Mouse (Mus musculus) kidney, adult 9 months (tissue): Measurements from ENCODE around the gene Plekha6.
A peak's percentile ranks its signal among the peaks of the same experiment; 100 is the strongest.

Source experiments
- DNase-seq: peaks from one replicate; pipeline ENCODE4 v3.0.0; 2022

Plekha6 gene

DNA sequence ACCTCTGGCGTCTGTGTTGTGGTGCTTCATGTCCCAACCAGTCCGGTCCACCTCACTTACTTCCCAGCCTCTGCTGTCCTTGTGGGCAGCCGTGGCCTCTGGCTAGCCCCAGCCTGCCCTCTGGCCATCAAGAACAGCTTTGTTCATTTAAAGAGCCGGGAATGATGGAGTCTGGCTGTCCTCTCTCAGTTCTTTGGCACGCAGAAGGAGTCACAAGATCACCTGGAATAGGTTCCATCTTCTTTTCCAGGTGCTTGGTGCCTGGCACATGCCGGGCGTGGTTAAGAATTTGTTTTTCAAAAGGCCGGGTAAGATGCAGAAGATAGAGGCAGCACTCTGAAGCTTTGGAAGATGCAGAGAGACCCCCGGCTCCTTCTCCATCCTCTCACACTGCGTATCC lies 51.7 kb downstream of the Plekha6 start:
- no peak for DNase-seq

DNA sequence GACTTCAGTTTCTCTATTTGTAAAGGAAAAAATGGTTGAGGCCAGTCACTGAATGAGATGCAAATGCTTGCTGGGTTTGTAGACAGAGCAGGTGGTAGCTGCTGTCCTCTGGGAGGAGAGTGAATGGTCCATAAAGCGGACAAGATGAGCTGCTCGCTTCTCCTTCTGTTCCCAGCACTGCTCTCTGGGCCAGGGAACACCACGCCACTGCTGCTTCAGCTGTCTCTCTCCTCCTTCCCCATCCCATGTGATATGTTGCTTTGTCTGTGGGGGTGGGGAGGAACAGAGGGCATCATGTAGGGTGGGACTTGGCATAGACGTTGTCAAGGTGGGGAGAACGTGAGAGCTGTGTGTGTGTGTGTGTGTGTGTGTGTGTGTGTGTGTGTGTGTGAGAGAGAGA lies 53.0 kb downstream of the Plekha6 start:
- no peak for DNase-seq

DNA sequence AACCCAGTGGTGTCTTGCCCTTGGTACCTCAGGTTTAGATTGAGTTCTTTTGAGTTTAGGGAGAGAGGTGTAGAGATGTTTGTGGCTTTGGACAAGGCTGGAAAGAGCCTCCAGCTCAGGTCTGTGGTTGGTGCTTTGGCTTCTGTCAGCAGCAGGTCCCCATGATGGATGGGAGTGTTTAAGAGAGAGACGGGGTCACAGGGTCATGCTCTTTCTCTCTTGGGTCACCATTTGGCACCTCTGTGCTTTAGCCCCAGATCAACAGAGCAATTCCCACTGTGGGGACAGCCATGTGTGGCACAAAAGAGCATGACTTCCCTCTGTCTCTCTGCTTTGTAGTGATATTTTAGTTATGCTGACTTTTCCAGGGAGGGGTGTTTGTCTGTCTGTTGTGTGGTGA lies 55.1 kb downstream of the Plekha6 start:
- no peak for DNase-seq

DNA sequence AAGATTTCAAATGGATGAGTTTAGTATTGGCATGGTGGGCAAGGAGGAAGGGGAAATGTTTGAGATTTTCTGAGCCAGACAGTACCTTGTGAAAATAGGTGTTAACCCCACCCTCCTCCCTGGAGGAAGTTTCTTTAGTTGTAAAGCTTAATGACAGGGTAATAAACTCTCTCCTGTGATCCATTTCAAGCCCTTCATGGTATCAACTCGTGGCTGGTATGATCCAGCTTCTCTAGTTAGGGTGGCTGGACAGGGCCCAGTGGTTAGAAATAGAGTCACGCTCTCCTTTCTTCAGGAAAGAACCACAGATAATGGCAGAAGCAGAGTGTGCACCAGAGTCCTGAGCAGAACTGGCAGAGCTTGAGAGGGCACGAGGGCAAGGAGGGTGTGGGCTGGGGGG lies 57.4 kb downstream of the Plekha6 start:
- no peak for DNase-seq

DNA sequence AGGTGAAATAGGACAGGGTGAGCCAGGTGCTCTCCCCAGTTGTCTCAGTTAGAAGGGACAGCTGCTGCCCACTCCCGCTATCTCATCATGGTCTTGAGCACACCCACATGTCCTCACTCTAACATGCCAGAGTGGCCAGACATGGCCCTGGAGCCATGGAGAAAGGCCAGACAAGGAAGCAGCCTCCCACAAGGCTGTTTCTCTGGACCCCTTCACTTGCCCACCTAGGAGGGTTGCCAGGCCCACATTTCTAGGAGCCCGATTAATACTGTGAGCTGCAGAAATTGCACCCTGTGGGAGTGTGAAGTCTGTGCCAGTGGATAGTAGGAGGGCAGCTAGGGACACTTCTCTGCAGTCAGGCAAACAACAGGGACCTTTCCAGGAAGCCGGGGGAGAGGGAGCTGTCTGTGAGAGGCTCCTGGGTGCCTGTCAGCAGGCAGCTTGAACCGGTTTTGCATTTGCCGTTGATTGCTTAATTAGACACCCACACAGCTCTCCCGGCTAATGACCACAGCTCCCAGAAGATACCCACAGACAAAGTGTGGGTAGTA lies 58.5 kb downstream of the Plekha6 start:
- no peak for DNase-seq

DNA sequence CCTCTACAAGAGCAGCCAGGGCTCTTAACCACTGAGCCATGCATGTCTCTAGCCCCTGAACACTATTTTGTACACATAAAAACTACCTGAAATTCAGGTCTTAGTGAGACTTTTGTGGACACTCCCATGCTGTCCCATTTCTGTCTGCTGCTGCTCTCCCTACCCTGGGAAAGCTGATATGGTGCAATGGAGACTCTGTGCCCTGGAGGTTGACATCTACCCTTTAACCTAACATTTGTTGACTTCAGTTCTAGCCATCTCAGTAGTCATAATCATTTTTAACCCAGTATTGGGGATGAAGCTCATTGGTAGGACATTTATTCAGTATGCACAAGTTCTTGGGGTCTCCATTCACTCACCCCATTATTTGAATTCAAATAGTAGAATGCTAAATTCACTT lies 60.7 kb downstream of the Plekha6 start:
- DNase-seq: no peak

DNA sequence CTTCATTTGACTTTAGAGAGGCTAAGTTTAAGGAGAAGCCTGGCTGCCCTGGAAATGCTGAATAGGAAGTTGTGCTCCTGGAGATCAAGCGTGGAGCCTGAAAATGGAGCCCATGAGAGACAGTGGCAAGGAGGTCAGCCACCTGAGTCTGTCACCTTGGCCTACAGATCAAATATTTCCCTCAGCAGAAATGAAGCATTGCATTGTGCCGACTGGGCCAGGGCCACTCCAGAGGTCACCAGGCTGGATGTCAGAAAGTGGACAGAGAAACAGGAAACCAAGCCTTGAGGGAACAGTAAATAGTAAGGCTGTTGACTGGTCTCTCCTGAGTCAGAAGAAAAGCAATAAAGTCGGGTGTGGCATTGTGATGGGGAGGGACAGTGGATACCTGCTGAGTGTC lies 61.1 kb downstream of the Plekha6 start:
- no peak for DNase-seq

DNA sequence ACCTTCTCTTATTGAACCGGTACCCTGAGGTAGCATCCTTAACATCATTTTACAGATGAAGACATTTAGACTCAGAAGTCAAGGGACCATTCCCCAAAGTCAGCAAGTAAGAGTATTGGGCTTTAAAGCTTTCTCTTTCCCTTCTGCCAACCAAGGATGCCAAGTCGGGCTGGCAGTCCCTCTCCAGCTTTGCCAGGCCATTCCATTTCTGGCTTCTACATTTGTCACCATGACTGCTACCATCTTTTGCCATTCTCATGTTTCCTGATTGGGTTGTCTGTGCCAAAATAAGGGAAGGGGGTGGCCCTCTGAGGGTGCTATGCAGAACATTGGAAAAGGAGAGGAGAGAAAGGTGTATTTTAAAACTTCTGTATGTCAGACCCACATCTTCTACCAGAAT lies 61.6 kb downstream of the Plekha6 start:
- DNase-seq: no peak

DNA sequence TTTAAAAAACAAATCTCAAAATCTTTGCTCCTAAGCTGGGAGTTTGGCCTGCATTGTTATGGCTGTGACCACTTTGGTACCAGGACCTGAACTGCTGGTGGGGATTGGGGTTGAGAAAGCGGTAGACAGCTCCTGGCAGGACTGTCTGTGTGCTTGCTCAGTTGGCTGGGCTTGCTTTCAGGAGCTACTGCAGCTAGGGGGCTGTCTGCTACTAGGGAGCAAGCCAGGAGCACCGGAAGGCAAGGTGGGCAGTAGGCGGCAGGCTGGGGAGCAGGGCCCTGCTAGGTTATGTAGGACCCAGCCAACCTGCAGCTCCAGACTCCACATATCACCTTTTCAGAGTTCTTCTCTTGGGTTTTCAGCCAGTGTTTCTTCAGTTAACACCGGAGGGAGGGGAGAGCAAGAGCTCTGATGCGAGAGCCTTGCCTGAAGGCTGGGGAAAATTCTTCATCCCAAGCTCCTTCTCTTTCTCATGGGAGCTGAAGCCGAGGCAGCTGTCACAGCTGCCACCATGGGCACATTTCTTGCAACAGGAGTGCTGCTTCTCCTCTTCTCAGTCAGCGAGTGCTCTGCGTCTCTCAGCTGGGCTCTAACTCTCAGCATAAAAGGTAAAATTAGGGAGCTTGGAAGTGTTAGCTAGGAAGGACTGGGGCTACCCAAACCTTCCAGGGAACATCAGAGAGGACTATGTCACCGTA lies 62.1 kb downstream of the Plekha6 start:
- DNase-seq: peak; percentile 71

DNA sequence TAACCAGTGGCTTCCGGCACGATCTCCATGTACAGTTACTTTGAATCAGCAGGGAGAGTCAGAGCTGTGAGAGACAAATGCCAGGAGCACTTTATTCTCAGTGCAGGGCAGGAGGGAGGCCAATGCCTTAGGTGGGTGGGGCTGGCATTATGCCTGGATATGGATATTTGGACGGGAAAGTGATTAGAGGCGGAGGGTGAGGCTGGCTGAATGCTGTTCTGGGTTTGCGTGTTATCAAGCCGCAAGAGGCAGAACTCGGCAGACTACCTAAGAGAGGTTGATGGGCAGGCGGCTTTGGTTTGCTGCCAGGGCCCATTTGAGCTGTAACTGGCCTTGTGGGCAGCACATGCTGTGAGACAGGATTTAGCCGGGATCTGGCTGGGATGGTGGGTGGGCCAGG lies 62.9 kb downstream of the Plekha6 start:
- peak; percentile 71 for DNase-seq

DNA sequence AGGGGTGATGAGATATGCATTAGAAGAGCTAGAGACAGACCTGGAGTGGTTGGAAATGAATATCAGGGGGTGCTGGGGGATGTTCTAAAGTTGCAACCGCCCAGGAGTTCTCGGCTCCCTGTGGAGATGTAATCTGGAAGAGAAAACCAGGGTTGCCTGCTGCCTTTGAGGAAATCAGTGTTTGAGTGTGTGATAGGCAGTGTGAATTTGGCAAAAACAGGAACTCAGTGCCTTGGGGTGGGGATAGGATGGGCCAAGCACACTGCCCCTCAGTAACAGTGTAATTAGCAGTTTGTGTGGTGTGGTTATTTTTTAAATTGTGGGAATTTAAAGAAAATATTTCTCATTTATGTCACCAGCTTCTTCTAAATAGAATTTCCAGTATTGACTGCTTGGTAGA lies 63.4 kb downstream of the Plekha6 start:
- no peak for DNase-seq

DNA sequence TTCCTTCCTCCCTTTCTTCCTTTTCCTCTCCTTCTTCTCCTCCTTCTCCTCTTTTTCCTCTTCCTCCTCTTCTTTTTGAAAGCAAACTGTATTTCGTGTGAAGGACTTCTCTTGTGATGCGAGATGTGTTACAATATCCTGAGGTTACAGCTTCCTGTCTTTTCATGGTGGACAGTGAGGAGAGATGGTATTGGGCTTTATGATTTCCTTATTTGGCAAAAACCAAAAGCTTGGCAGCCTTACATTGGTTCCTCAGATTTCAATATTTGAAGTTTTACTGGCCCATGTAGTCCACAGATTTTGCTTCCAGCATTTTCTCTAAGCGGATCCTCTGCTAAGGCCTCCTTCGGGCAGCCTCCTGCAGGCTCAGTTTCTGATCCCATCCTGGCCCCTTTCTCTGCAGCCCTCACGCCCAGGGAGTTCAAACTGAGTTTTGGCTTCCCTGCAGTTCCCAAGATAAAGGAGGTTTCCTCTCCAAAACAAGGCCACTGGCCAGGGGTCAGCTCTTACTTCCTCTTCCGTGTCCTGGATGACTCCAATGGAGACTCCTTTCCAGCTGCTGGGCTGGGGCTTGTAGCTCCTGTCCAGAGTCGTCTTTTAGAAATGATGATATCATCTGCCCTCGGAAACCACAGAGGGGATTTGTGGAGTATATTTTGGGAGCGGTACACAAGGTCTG lies 64.9 kb downstream of the Plekha6 start:
- DNase-seq: no peak

DNA sequence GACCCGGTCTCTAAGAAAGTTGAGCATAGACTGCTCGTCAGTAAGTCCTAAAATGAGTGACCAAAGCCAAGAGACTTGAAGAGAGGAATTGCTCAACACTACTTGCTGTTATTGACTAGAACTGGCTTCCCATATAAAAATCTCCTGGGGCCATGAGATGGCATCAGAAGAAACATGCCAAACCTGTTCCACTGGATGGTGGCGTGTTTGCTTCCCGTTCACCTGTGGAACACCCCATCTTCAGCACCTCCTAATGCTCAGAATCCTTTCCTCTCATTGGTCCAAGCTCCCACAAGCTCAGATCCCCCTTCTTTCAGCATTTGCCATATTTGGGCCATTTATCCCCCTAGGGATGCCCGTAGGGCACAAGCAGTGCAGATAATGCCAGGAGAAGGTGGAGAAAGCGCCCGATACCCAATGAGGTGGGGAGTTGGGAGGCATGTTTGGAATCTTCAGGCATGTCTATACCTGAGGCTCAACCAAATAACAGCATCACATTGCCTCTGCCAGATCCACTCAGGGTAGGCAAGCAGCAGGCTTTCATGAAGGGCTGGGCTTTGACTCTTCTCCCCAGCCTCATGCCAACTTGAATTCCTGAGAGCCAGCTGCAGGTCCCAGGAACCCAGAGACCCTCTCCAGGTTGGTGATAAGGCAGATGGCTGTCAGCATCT lies 67.6 kb downstream of the Plekha6 start:
- no peak for DNase-seq

DNA sequence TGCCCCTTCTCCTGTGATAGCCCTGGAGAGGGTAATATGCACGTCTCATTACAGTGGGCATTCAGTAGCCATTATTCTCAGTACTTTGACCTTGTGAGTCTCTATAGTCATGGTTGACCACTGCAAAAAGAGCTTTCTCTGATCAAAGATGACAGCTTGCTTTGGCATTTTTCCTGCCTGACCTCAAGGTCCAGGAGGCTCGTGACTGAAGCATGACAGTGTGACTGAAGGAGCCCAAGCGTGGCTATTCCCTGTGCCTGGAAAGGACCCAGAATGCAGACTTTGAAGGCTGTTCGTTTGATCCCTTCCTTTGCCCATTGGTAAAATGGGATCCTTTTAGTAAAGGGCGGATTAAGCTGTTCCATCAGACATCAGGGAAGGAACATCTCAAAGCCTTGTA lies 71.9 kb downstream of the Plekha6 start:
- peak; percentile 94 for DNase-seq

DNA sequence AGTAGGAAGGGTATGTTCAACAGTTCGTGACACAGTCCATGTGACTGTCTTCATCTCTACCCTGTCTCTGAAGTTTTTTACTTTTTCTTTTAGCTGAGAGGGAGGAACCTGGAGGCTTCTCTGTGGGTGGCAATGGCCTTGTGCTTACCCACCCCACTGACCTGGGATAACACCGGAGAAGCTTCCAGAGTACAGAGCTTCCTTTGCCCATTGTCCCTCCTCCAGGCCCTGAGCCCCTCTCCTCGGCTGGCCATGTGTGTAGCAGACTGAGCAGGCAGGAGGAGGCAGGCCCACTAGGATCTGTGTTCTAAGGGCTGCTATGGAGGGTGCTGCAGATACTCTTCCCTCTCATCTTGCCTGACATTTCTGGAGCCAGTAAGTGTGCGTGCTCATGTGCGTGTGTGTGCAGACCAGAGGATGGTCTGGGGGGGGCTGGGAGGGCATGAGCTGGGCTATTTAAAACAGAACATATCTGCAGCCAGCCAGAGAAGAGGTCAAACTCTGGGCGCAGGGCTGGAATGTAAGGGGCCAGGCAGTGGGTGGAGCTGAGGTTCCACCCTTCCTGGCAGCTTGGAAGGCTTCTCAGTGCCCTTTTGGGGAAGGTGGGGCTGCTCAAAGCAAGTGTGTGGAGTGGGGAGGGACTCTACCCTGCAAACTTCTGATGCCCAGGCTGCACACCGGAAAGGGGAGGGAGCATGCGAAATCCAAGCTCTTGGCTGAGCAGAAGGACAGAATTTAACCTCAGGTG lies 72.9 kb downstream of the Plekha6 start:
- DNase-seq: peak; percentile 90

DNA sequence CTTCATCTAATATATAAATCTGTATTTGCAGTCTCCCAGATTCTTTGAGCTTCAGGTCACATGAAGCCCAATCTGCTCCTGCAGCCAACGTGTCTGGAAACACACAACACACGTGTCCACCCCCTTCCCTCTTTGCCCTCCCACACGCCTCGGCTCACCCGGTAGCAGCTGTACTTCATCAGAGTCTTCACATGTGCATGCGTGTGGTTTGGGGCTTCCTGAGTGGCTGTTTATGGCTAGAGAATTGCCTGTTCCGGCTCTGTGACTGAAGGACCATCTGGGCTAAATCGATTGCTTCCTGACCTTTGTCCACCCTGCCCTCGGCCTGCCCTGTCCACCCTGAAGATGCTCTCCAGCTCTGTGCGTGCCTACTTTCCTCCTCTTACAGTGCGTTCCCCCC lies 73.7 kb downstream of the Plekha6 start:
- peak; percentile 81 for DNase-seq

DNA sequence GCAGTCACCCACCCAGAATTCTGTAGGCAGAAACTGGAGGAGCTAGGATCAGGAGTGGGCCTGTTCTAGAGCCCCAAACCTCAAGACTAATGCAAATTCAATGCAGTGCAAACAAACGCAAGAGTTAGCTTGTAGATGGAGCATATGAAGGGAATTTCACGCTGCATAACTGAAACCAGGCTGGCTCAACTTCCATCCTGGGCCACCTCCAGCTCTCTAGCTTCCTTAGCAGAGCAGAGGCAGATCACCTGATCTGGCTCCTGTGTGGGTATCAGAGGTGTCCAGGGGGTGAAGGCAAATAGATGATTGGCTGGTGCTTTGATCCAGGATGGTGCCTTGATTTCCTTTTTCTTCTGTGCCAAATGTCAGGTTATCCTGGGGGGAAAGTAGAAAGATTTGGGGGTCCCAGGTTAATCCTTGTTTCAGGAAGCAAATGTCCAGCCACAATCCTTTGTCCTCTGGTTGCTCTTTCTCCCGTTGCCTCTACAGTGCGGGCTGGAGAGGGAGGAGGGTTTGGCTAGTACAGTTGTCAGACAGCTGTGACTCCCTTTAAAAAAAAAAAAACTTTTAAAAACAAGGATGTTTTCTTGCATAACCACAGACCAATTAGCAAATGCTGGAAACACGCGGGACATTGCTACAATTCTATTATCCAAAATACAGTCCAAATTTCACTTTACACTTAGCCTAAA lies 75.3 kb downstream of the Plekha6 start:
- DNase-seq: peak; percentile 39

DNA sequence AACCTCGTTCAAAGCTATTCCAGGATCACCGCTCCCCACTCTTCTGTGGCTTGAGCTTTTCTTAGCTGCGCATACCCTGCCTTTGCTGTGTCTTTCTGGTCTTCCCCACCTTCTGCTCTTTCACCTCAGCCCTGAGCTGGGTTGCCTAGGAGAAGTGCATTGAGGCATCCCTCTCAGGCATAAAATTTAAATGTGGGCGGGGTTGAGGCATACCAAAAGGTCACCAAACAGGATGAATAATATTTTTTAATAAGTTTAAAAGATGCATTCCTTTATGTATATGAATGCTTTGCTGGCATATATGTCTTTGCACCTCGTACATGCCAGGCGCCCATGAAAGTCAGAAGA lies 75.8 kb downstream of the Plekha6 start:
- no peak for DNase-seq

DNA sequence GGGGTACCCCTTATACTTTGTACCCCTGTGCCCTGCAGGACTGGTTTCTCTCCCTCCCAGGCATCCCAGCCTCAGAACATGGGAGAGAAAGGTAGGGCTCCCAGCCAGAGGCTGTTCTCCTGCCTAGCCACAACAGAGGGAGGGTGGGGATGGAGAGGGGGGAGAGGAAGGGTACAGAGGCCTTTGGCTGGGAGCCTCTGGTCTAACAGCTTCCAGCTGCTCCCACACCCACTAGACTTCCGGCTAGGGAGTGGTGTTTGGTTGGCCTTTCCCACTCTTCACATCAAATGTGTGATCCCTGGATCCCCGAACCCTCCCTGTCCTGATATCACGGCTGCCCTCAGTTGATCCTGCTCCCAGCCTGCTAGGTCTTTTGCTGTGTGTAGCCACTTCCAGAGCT lies 76.9 kb downstream of the Plekha6 start:
- peak; percentile 50 for DNase-seq

DNA sequence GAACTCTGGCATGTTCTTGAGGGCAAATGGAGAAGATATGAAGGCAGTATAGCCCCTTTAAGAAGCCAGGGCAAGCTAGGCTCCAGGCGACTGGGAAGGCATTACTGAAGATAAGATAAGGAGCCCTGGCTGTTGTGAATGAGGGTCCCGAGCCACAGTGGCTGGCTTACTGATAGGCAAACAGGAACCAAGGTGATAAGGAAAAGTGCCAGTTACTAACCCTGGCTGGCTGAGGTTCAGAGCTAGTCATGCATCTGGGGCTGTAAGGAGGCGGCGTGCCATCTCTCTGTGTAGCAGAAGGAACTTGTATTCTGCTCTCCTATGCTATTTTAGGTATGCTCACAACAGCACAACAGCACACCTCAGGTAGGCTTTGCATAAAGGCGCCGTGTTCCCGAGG lies 80.7 kb downstream of the Plekha6 start:
- no peak for DNase-seq

DNA sequence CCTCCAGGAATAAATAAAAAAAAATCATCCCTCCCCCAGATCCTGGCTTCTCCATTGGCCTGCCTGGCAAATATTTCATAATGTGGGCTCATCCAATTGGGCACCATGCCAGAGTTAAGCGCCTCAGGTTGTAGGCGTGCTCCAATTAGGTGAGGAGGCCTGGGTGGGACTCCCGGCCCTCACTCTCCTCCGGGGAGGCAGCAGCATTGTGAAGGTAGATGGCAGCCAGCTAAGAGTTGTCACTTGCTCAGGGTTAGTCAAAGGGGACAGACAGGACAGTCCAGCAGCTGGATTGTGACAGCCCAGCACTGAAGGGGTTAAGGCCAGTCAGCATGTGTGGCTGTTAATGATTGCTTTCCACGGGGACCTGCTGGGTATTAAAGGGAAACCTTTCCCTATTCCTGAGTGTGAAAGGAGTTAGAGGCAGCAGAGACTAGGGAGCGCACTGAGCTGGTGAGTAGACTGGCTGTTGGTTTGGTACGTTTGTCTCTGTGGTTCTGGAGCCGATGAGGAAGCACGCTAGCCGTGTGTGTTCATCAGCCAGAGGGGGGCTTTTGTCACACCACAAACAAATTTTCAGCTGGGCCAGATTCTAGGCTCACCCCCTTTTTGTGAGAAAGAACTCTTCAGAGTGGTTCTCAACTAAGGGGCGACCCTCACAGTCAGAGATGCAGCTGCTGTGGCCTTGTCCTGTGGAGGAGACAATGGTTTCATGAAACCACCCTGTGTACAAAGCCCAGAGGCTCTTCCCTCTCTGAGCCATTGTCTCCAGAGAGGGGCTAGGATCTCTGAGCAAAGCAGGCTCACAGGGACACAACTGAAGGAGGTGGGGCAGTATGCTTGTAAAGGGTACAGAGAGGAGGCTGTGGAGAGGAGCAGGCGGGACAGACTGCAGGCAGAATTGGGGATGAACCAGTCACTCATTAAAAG lies 81.9 kb downstream of the Plekha6 start:
- peak; percentile 94 for DNase-seq

DNA sequence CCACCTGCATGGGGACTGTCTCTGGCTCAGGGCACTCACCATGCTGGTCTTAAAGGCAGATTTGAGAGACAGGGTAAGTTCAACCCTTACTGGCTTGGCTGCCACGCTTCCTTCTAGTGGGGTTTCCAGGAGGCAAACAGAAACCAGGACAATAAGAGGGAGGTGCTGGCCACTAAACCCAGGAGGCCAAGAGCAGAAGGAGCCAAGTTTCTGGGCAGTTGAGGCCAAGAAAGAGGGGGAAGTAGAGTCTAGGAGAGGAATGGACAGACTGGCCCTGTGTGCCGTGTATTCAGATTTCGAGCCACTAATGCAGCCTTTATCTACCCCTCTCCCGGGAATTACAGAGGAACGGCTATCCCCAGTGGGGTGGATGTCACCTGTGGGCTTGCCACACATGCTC lies 83.2 kb downstream of the Plekha6 start:
- DNase-seq: no peak
